Mouse (Mus musculus): Measurements from ENCODE around the gene Klra5.
"Not testable (repeated sequence)": the region's sequence is repeated elsewhere in the genome, so short reads cannot be mapped to it uniquely, and the experiment has no call there.

Gene Klra5

DNA sequence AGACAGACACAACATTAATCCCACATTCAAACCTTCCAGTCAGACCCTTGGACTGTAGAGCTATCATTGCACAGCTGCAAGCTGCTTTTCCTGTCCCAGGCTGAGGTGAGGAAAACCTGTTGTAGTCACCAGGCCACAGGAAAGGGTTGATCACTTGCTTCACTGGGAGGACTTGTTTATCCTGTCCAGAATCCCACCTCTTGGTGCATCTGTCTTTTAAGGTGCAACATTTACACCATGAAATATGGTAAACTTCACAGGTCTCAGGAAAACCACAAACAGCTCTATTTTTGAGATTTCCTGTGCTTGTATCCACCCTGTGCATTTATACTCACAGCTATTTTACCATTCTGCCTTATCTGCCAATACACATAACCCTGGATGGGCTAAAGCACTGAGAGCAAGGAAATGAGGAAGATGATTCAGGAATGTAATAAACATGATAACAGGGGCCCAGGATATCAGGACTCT, at the start of gene Klra5:
TSS of gene Klra5 (minus strand) at position 175 of the 471 bp plus-strand sequence.
- DNase-seq (ENCODE audit: low read depth, low spot score), result not testable (repeated sequence)

DNA sequence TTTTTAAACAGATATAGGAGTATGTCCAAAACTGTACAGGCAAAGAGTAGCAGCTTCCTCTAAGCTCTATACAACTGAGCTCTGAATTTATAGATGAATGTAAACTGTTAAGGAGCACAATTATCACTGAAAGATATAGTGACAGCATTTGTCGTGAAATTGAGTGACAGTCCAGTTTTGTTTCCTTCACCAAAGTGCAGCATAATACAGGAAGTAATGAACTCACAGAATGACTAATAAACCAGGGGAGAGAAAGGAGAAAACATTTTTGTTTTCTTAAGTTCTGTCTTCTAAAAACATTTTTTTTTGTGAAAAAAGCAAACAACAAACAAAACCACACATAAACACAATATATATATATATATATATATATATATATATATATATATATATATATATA, 454 bp downstream of the Klra5 start:
- no peak for DNase-seq (ENCODE audit: low read depth, low spot score)

DNA sequence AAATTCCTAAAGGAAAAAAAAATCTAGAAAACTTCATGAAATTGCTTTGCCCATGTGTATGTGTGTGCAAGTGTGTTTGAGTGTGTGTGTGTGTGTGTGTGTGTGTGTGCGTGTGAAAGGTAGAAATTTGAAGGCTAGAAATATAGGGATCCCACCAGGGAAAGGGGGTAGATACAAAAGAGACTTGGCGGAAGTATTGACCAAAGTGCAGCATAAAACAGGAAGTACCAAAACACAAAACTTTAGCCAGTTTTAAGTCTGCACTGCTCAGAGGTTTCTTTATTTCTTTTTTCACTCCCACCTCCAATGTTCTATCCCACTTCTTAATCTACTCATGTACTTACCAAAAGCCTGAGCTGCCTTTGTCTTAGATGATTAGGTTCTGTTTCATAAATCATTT, 34.9 kb downstream of the Klra5 start:
- DNase-seq (ENCODE audit: low read depth, low spot score), result no peak

DNA sequence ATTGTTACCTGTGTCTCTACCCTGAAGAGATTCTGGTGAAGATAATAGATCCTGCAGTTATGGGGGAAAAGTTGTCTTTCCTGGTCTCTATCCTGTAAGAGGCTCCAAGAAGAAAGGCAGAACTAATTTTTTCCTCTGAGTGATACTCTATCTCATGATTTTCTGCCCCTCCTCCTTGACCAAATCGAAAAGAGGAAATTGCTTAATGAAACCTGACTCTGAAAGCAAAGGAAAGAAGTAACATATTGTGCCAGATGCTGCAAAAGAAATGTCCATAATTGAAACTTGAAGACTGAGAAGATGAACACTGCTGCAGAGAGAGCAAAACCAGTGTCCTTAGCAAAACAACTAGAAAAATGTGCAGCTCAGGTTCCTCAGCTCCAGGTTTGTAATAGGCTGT, 40.9 kb downstream of the Klra5 start, which contains the start of gene Klra17:
TSS of gene Klra17 (minus strand) at position 124 of the 400 bp plus-strand sequence.
- DNase-seq (ENCODE audit: low read depth, low spot score), result no peak

DNA sequence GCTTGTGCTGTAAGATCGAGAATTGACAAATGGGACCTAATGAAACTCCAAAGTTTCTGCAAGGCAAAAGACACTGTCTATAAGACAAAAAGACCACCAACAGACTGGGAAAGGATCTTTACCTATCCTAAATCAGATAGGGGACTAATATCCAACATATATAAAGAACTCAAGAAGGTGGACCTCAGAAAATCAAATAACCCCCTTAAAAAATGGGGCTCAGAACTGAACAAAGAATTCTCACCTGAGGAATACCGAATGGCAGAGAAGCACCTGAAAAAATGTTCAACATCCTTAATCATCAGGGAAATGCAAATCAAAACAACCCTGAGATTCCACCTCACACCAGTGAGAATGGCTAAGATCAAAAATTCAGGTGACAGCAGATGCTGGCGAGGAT, 55.1 kb downstream of the Klra5 start, which contains the start of gene Gm17631:
TSS of gene Gm17631 (plus strand) at position 301 of the 400 bp plus-strand sequence.
- DNase-seq (ENCODE audit: low read depth, low spot score), result not testable (repeated sequence)
